Mouse (Mus musculus) cerebellum, adult (tissue): Measurements from ENCODE around the gene Ykt6.
A peak's percentile ranks its signal among the peaks of the same experiment; 100 is the strongest.

Source experiments
- ATAC-seq: cut with Nextera tagmentation; 2 replicates; pipeline ENCODE4 v1.9.2; 2017; ENCODE audit warnings: mild to moderate bottlenecking, moderate library complexity, mixed read lengths; ENCODE audit not compliant: insufficient number of reproducible peaks, low FRiP score, low TSS enrichment

Gene Ykt6

GRCm38 (mm10) chr11:5948546-5949250, 6.8 kb upstream of the Ykt6 start:
- ATAC-seq: no peak

GRCm38 (mm10) chr11:5949586-5950352, 5.7 kb upstream of the Ykt6 start, which contains the start of gene Gck:
TSS of gene Gck (minus strand) at chr11:5950081.
- ATAC-seq: no peak

- ATAC-seq: no peak
Observed at GRCm38 (mm10) chr11:5952501-5952900, 3.0 kb upstream of the Ykt6 start.

GRCm38 (mm10) chr11:5953130-5953765, 2.2 kb upstream of the Ykt6 start:
- no peak for ATAC-seq

GRCm38 (mm10) chr11:5954435-5954834, 1.1 kb upstream of the Ykt6 start:
- no peak for ATAC-seq

GRCm38 (mm10) chr11:5954965-5955504, 458 bp upstream of the Ykt6 start:
- ATAC-seq: peak; percentile 51; the same call in 1 of the 2 replicates

- no peak for ATAC-seq
Observed at GRCm38 (mm10) chr11:5960051-5960450, 4.6 kb downstream of the Ykt6 start.

GRCm38 (mm10) chr11:5965865-5966264, 10.4 kb downstream of the Ykt6 start:
- ATAC-seq: no peak

GRCm38 (mm10) chr11:5966751-5967150, 11.3 kb downstream of the Ykt6 start:
- no peak for ATAC-seq

- ATAC-seq: no peak
Observed at GRCm38 (mm10) chr11:5968223-5968622, 12.7 kb downstream of the Ykt6 start.

- ATAC-seq: no peak
Observed at GRCm38 (mm10) chr11:5971202-5971601, 15.7 kb downstream of the Ykt6 start.

- ATAC-seq: no peak
Observed at GRCm38 (mm10) chr11:5973151-5973550, 17.7 kb downstream of the Ykt6 start.

GRCm38 (mm10) chr11:5974053-5974452, 18.6 kb downstream of the Ykt6 start:
- no peak for ATAC-seq

- ATAC-seq: no peak
Observed at GRCm38 (mm10) chr11:5975068-5975467, 19.6 kb downstream of the Ykt6 start.

GRCm38 (mm10) chr11:5976106-5976505, 20.6 kb downstream of the Ykt6 start:
- ATAC-seq: no peak

GRCm38 (mm10) chr11:5979088-5979487, 23.6 kb downstream of the Ykt6 start:
- ATAC-seq: no peak

GRCm38 (mm10) chr11:5980108-5980507, 24.6 kb downstream of the Ykt6 start:
- no peak for ATAC-seq

GRCm38 (mm10) chr11:5980561-5980960, 25.1 kb downstream of the Ykt6 start:
- ATAC-seq: no peak

GRCm38 (mm10) chr11:5981323-5981722, 25.8 kb downstream of the Ykt6 start:
- no peak for ATAC-seq

GRCm38 (mm10) chr11:5983629-5984028, 28.1 kb downstream of the Ykt6 start:
- ATAC-seq: peak; percentile 60; the same call in 1 of the 2 replicates

GRCm38 (mm10) chr11:5988126-5988525, 32.6 kb downstream of the Ykt6 start:
- no peak for ATAC-seq
